Mouse (Mus musculus): Measurements from ENCODE around the gene Hivep2.

DNA sequence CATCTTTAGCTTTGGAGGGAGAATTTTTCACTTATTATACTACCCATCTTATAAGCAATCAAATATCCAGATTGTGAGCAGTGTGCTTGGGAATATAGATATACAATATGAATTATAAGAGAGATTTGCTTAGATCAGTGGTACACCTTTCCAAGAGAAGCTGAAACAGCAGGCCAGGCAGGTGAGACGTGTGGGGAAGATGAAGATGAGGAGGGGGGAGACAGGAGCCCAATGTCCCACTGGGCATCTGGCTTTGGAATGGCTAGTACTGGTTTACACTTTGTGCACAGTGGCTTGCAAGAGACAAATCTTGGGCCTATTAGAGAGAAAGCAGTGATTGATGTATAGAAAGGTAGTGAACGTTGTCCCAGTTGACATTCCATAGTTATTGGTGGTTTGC is 2.9 kb upstream of the Hivep2 start:
- TF ChIP-seq CTCF (IDR thresholded peaks at IDR 0.05; ENCODE audit: borderline replicate concordance, extremely low read depth, insufficient read depth, insufficient read length): no peak
- TF ChIP-seq POLR2A (IDR thresholded peaks at IDR 0.05; ENCODE audit: borderline replicate concordance, extremely low read depth, insufficient read depth, insufficient read length, poor library complexity, severe bottlenecking): no peak
